Mouse (Mus musculus): ENCODE data around the gene Zmynd10. TPM values are rescaled to one million over a fixed set of nuclear protein-coding genes. Genes with fewer than 3 reads are reported as not detected.
"Not testable (repeated sequence)": the region's sequence is repeated elsewhere in the genome, so short reads cannot be mapped to it uniquely, and the experiment has no call there.

Zmynd10 gene
- polyA plus RNA-seq, 1 experiment from 2014 or later = 7.9 TPM

- no peaks in the 10 kb centered on the region for H3K9me3 ChIP-seq (replicated peaks; ENCODE audit: low read length)
- peaks cover 41% of the 10 kb centered on the region for H3K4me1 ChIP-seq (replicated peaks; ENCODE audit: insufficient read depth, low read length)
- WGBS = 56% methylated on average over 3 of the region's 3 CpGs
- H3K36me3 ChIP-seq (ENCODE audit: insufficient read depth, low read length) = peaks cover 40% of the 10 kb centered on the region
- peak overlapping the region; percentile 79; the same call in 1 of the 2 replicates for H3K9ac ChIP-seq (ENCODE audit: low read depth, low read length)
- H3K4me2 ChIP-seq (ENCODE audit: low read length) = peak overlapping the region; percentile 83
- no peak overlapping the region for H3K27ac ChIP-seq
- no peak for ATAC-seq (replicated peaks; ENCODE audit: low FRiP score, low read depth)
- no peaks in the 10 kb centered on the region for H3K27me3 ChIP-seq (ENCODE audit: insufficient read depth, low read length)
- DNase-seq (ENCODE audit: low spot score) = no peak
- H3K4me3 ChIP-seq (replicated peaks; ENCODE audit: low read depth, low read length) = peak overlapping the region; percentile 70; the same call in 1 of the 2 replicates
- no peak for TF ChIP-seq CTCF (IDR thresholded peaks at IDR 0.05; ENCODE audit: low read depth)
These were observed 9.2 kb downstream of the Zmynd10 start for GRCm38 (mm10) chr9:107556346-107556745.

- Histone ChIP-seq H3K4me2 (ENCODE audit: low read length) (peak within 1 kb of the TSS; percentile 87), H3K4me1 (replicated peaks; ENCODE audit: insufficient read depth, low read length) (peaks cover 16% of the 10 kb centered on the region; the same call in 1 of the 2 replicates), H3K4me3 (replicated peaks; ENCODE audit: low read depth, low read length) (peak within 1 kb of the TSS; percentile 63), H3K9ac (ENCODE audit: low read depth, low read length) (peak within 1 kb of the TSS; percentile 73), H3K36me3 (ENCODE audit: insufficient read depth, low read length) (peaks cover 42% of the 10 kb centered on the region), H3K27me3 (ENCODE audit: insufficient read depth, low read length) (no peaks in the 10 kb centered on the region), H3K9me3 (replicated peaks; ENCODE audit: low read length) (no peaks in the 10 kb centered on the region), H3K27ac (peak within 1 kb of the TSS; percentile 76)
- DNase-seq (ENCODE audit: low spot score) (peak; percentile 97), ATAC-seq (replicated peaks; ENCODE audit: low FRiP score, low read depth) (peak; percentile 92)
- under 1% methylated on average over 46 of the region's 46 CpGs for WGBS
- TF ChIP-seq CTCF (IDR thresholded peaks at IDR 0.05; ENCODE audit: low read depth) = no peak
These were observed 16.0 kb downstream of the Zmynd10 start, which contains the start of gene Tusc2 for GRCm38 (mm10) chr9:107563029-107563581. Gene Tusc2 (plus strand): TSS chr9:107563255.

- not testable (repeated sequence) for H3K9ac ChIP-seq (ENCODE audit: low read depth, low read length); ATAC-seq (replicated peaks; ENCODE audit: low FRiP score, low read depth); H3K4me3 ChIP-seq (replicated peaks; ENCODE audit: low read depth, low read length); H3K27me3 ChIP-seq (ENCODE audit: insufficient read depth, low read length); H3K9me3 ChIP-seq (replicated peaks; ENCODE audit: low read length)
- H3K4me2 ChIP-seq (ENCODE audit: low read length) = peak overlapping the region; percentile 25
- H3K36me3 ChIP-seq (ENCODE audit: insufficient read depth, low read length) = peaks cover 18% of the 10 kb centered on the region
- TF ChIP-seq CTCF (IDR thresholded peaks at IDR 0.05; ENCODE audit: low read depth) = peak; percentile 41; the same call in 1 of the 2 replicates
- DNase-seq (ENCODE audit: low spot score) = peak; percentile 53
- peaks cover 25% of the 10 kb centered on the region for H3K4me1 ChIP-seq (replicated peaks; ENCODE audit: insufficient read depth, low read length)
- 53% methylated on average over 5 of the region's 5 CpGs for WGBS
- peak overlapping the region; percentile 43; the same call in 1 of the 2 replicates for H3K27ac ChIP-seq
These were observed 18.5 kb downstream of the Zmynd10 start for GRCm38 (mm10) chr9:107565556-107565955.

DNA sequence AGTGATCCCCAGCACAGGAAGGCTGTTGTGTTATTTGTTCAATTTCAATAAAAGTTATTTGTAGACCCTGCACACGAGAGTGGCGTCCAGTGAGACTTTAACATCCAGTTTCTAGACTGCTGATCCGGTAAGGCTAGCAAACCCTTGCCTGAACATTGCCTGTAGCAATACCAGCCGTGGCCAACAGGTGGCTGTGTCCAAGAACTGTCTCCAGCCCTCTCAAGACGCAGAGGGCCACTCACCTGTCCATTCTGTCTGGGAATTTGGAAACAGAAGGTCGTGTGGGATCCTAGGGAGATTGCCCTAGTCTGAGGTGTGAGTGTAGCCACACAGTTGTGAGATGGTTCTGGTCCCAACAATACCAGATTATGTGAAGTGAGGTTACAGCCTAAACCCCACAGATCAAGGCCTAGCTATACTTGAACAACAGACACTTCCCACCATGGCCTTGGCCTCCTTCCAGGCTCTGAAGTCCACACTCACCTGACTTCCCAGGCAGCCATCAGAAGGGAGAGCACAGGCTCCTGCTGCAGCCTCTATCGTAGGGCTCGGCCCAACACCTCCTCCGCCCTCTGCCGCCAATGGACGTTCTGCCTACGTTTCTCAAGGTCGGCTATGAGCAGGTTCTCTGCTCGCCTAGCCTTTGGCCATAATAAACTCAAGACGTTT is 19.1 kb downstream of the Zmynd10 start:
- peak overlapping the region; percentile 95 for H3K27ac ChIP-seq
- H3K4me2 ChIP-seq (ENCODE audit: low read length) = peak overlapping the region; percentile 34
- H3K36me3 ChIP-seq (ENCODE audit: insufficient read depth, low read length) = peaks cover 12% of the 10 kb centered on the region
- no peaks in the 10 kb centered on the region for H3K9me3 ChIP-seq (replicated peaks; ENCODE audit: low read length)
- no peaks in the 10 kb centered on the region for H3K27me3 ChIP-seq (ENCODE audit: insufficient read depth, low read length)
- 44% methylated on average over 15 of the region's 15 CpGs for WGBS
- peak; percentile 82 for TF ChIP-seq CTCF (IDR thresholded peaks at IDR 0.05; ENCODE audit: low read depth)
- DNase-seq (ENCODE audit: low spot score) = peak; percentile 85
- ATAC-seq (replicated peaks; ENCODE audit: low FRiP score, low read depth) = no peak
- H3K4me3 ChIP-seq (replicated peaks; ENCODE audit: low read depth, low read length) = no peak overlapping the region
- peaks cover 31% of the 10 kb centered on the region for H3K4me1 ChIP-seq (replicated peaks; ENCODE audit: insufficient read depth, low read length)
- no peak overlapping the region for H3K9ac ChIP-seq (ENCODE audit: low read depth, low read length)

- Histone ChIP-seq H3K9ac (ENCODE audit: low read depth, low read length) (no peak overlapping the region), H3K4me1 (replicated peaks; ENCODE audit: insufficient read depth, low read length) (peaks cover 34% of the 10 kb centered on the region), H3K27me3 (ENCODE audit: insufficient read depth, low read length) (no peaks in the 10 kb centered on the region), H3K4me2 (ENCODE audit: low read length) (peak overlapping the region; percentile 78), H3K27ac (peak overlapping the region; percentile 95), H3K4me3 (replicated peaks; ENCODE audit: low read depth, low read length) (no peak overlapping the region), H3K36me3 (ENCODE audit: insufficient read depth, low read length) (peaks cover 10% of the 10 kb centered on the region; the same call in 1 of the 2 replicates), H3K9me3 (replicated peaks; ENCODE audit: low read length) (no peaks in the 10 kb centered on the region)
- ATAC-seq (replicated peaks; ENCODE audit: low FRiP score, low read depth) = 0 out of 2 replicates have a peak, but pooled peaks have one; percentile 1
- TF ChIP-seq CTCF (IDR thresholded peaks at IDR 0.05; ENCODE audit: low read depth) = no peak
- peak; percentile 66 for DNase-seq (ENCODE audit: low spot score)
- WGBS = 59% methylated on average over 3 of the region's 3 CpGs
These were observed 19.8 kb downstream of the Zmynd10 start for GRCm38 (mm10) chr9:107566855-107567254.

DNA sequence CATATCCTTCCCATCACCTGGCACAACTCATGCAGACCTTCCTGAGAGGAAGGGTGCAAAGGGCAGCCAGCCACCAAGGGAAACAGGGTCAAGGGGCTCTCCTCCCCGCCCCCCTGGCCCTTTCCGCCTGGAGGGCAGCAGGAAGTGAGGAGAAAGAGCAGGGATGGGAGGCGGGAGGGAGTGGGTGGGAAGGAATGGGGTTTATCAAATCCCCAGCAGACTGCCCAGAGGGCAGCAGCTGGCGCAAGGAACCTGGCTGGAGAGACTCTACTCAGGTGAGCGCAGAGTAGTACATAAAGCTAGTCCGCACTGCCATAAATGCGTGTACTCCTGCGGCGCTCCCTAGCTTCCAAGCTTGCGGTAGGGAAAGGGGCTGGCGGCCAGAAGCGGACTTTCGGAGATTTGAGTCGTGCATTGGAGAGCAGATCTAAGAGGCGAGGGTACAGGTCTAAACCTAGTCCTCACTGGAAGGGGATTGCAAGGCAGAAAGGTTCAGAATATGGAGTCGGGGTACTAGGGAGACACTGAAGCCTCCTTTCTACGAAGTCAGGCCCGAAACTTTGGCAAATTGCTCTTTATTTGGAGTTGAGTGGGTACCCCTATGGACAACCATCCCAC is 20.7 kb downstream of the Zmynd10 start, which contains the start of gene Hyal2:
TSS of gene Hyal2 (plus strand) at position 244 of the 618 bp plus-strand sequence.
- peaks cover 14% of the 10 kb centered on the region for H3K36me3 ChIP-seq (ENCODE audit: insufficient read depth, low read length)
- peak within 1 kb of the TSS; percentile 74 for H3K4me3 ChIP-seq (replicated peaks; ENCODE audit: low read depth, low read length)
- H3K9ac ChIP-seq (ENCODE audit: low read depth, low read length) = peak within 1 kb of the TSS; percentile 74
- WGBS = 5% methylated on average over 18 of the region's 18 CpGs
- no peaks in the 10 kb centered on the region for H3K9me3 ChIP-seq (replicated peaks; ENCODE audit: low read length)
- H3K4me2 ChIP-seq (ENCODE audit: low read length) = peak within 1 kb of the TSS; percentile 78
- H3K4me1 ChIP-seq (replicated peaks; ENCODE audit: insufficient read depth, low read length) = peaks cover 34% of the 10 kb centered on the region
- peak; percentile 2; the same call in 1 of the 2 replicates for TF ChIP-seq CTCF (IDR thresholded peaks at IDR 0.05; ENCODE audit: low read depth)
- ATAC-seq (replicated peaks; ENCODE audit: low FRiP score, low read depth) (no peak), DNase-seq (ENCODE audit: low spot score) (peak; percentile 53)
- peak within 1 kb of the TSS; percentile 95 for H3K27ac ChIP-seq
- H3K27me3 ChIP-seq (ENCODE audit: insufficient read depth, low read length) = no peaks in the 10 kb centered on the region
